Mouse (Mus musculus): ENCODE measurements around the gene Olfr591. TPM values are rescaled to one million over a fixed set of nuclear protein-coding genes. Genes with fewer than 3 reads are reported as not detected.

Olfr591 gene
- polyA plus RNA-seq, 1 experiment from 2014 or later: not detected

DNA sequence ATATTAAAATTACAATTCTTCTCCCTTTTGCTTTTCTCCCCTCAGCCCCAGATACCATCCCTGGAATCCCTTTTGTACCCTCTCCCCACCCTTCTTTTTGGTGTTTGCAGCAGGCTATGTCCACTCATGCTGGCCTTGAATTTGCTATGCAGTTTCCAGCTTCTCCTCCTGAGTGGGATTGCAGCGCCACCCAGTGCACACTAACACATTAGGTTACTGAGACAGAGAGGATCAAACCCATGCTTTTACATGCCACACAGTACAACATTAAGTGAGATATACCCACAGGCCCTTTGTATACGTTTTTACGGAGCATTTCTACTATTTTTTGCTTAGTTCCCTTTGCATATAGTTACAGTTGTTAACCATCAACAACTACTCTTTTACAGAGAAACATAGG, 58.7 kb downstream of the Olfr591 start:
- H3K9ac ChIP-seq (ENCODE audit: low read length): no peak overlapping the region
- no peaks in the 10 kb centered on the region for H3K4me1 ChIP-seq (ENCODE audit: control insufficient read depth, insufficient read depth, low read length)
- no peaks in the 10 kb centered on the region for H3K9me3 ChIP-seq (ENCODE audit: control insufficient read depth, low read length)
- H3K36me3 ChIP-seq (ENCODE audit: control insufficient read depth, insufficient read depth, low read length): no peaks in the 10 kb centered on the region
- no peaks in the 10 kb centered on the region for H3K27me3 ChIP-seq (ENCODE audit: control insufficient read depth, insufficient read depth, low read length)
- H3K4me2 ChIP-seq (ENCODE audit: low read depth): no peak overlapping the region
- no peak for DNase-seq (ENCODE audit: low spot score)
- no peak overlapping the region for H3K4me3 ChIP-seq (ENCODE audit: low read depth, low read length)
- WGBS: 50% methylated on average over 3 of the region's 3 CpGs
- H3K27ac ChIP-seq (ENCODE audit: low read depth, low read length): no peak overlapping the region
- ATAC-seq (ENCODE audit: insufficient read depth, low FRiP score, low TSS enrichment): no peak

Other genes with a start within 250 kb of the Olfr591 start
- not detected in 2 replicates for gene Olfr573-ps1, start 235.8 kb downstream of the Olfr591 start, polyA plus RNA-seq (2014; fragmentation: Nextera tagmentation; extraction: Ambion mirVana)
- gene Olfr574, start 229.9 kb downstream of the Olfr591 start, polyA plus RNA-seq (2014; fragmentation: Nextera tagmentation; extraction: Ambion mirVana): not detected in 2 replicates
- not detected in 2 replicates for gene Olfr575, start 219.6 kb downstream of the Olfr591 start, polyA plus RNA-seq (2014; fragmentation: Nextera tagmentation; extraction: Ambion mirVana)
- not detected in 2 replicates for gene Olfr576, start 215.7 kb downstream of the Olfr591 start, polyA plus RNA-seq (2014; fragmentation: Nextera tagmentation; extraction: Ambion mirVana)
- gene Olfr577, start 202.4 kb downstream of the Olfr591 start, polyA plus RNA-seq (2014; fragmentation: Nextera tagmentation; extraction: Ambion mirVana): not detected in 2 replicates
- gene Olfr578, start 189.0 kb downstream of the Olfr591 start, polyA plus RNA-seq (2014; fragmentation: Nextera tagmentation; extraction: Ambion mirVana): not detected in 2 replicates
- not detected in 2 replicates for gene Olfr582, start 140.3 kb downstream of the Olfr591 start, polyA plus RNA-seq (2014; fragmentation: Nextera tagmentation; extraction: Ambion mirVana)
- not detected in 2 replicates for gene Olfr583, start 127.0 kb downstream of the Olfr591 start, polyA plus RNA-seq (2014; fragmentation: Nextera tagmentation; extraction: Ambion mirVana)
- gene Olfr584, start 96.5 kb downstream of the Olfr591 start, polyA plus RNA-seq (2014; fragmentation: Nextera tagmentation; extraction: Ambion mirVana): not detected in 2 replicates
- gene Olfr585, start 80.6 kb downstream of the Olfr591 start, polyA plus RNA-seq (2014; fragmentation: Nextera tagmentation; extraction: Ambion mirVana): not detected in 2 replicates
- gene Olfr586, start 52.7 kb downstream of the Olfr591 start, polyA plus RNA-seq (2014; fragmentation: Nextera tagmentation; extraction: Ambion mirVana): not detected in 2 replicates
- not detected in 2 replicates for gene Olfr588-ps1, start 37.5 kb downstream of the Olfr591 start, polyA plus RNA-seq (2014; fragmentation: Nextera tagmentation; extraction: Ambion mirVana)
- gene Olfr589, start 22.0 kb downstream of the Olfr591 start, polyA plus RNA-seq (2014; fragmentation: Nextera tagmentation; extraction: Ambion mirVana): not detected in 2 replicates
- not detected in 2 replicates for gene Olfr592, start 6.5 kb upstream of the Olfr591 start, polyA plus RNA-seq (2014; fragmentation: Nextera tagmentation; extraction: Ambion mirVana)
- not detected in 2 replicates for gene Olfr593, start 33.5 kb upstream of the Olfr591 start, polyA plus RNA-seq (2014; fragmentation: Nextera tagmentation; extraction: Ambion mirVana)
- gene Olfr594, start 38.7 kb upstream of the Olfr591 start, polyA plus RNA-seq (2014; fragmentation: Nextera tagmentation; extraction: Ambion mirVana): not detected in 2 replicates
- gene Usp17ld, start 74.2 kb upstream of the Olfr591 start, polyA plus RNA-seq (2014; fragmentation: Nextera tagmentation; extraction: Ambion mirVana): not detected in 2 replicates
- not detected in 2 replicates for gene Olfr596, start 127.3 kb upstream of the Olfr591 start, polyA plus RNA-seq (2014; fragmentation: Nextera tagmentation; extraction: Ambion mirVana)
- not detected in 2 replicates for gene Olfr597, start 138.0 kb upstream of the Olfr591 start, polyA plus RNA-seq (2014; fragmentation: Nextera tagmentation; extraction: Ambion mirVana)
- not detected in 2 replicates for gene Olfr598, start 145.2 kb upstream of the Olfr591 start, polyA plus RNA-seq (2014; fragmentation: Nextera tagmentation; extraction: Ambion mirVana)
- gene Olfr599, start 157.6 kb upstream of the Olfr591 start, polyA plus RNA-seq (2014; fragmentation: Nextera tagmentation; extraction: Ambion mirVana): not detected in 2 replicates
- not detected in 2 replicates for gene Olfr600, start 171.3 kb upstream of the Olfr591 start, polyA plus RNA-seq (2014; fragmentation: Nextera tagmentation; extraction: Ambion mirVana)
- gene Olfr601, start 184.3 kb upstream of the Olfr591 start, polyA plus RNA-seq (2014; fragmentation: Nextera tagmentation; extraction: Ambion mirVana): not detected in 2 replicates
- not detected in 2 replicates for gene Olfr603, start 207.8 kb upstream of the Olfr591 start, polyA plus RNA-seq (2014; fragmentation: Nextera tagmentation; extraction: Ambion mirVana)
- gene Usp17lc, start 236.7 kb upstream of the Olfr591 start, polyA plus RNA-seq (2014; fragmentation: Nextera tagmentation; extraction: Ambion mirVana): not detected in 2 replicates

Data from neural tube, embryonic 11.5 days (tissue).